Mouse (Mus musculus) midbrain, embryonic 15.5 days (tissue): Measurements from ENCODE around the gene Ptpn18. TPM values are rescaled to one million over a fixed set of nuclear protein-coding genes. Genes with fewer than 3 reads are reported as not detected.

Experiments
- ATAC-seq: fragments of 200-750 bp; cut with Nextera tagmentation; replicated peaks from 2 replicates; pipeline ENCODE4 v1.8.0; 2017; ENCODE audit warnings: moderate TSS enrichment
- H3K27ac ChIP-seq: fragments of 300-500 bp; sonication (generic); 2 replicates; pipeline ENCODE4 v1.5.1; 2015; ENCODE audit warnings: mild to moderate bottlenecking, inconsistent platforms
- H3K27me3 ChIP-seq: fragments of 300-500 bp; sonication (generic); replicated peaks from 2 replicates; pipeline ENCODE4 v1.6.1; 2015; ENCODE audit warnings: inconsistent platforms
- H3K36me3 ChIP-seq: fragments of 300-500 bp; sonication (generic); replicated peaks from 2 replicates; pipeline ENCODE4 v1.6.1; 2015; ENCODE audit warnings: inconsistent platforms
- H3K4me1 ChIP-seq: fragments of 300-500 bp; sonication (generic); 2 replicates; pipeline ENCODE4 v1.6.1; 2015; ENCODE audit warnings: inconsistent platforms
- H3K4me2 ChIP-seq: fragments of 300-500 bp; sonication (generic); 2 replicates; pipeline ENCODE4 v1.6.1; 2015; ENCODE audit warnings: inconsistent platforms, mild to moderate bottlenecking, moderate library complexity
- H3K4me3 ChIP-seq: fragments of 300-500 bp; sonication (generic); 2 replicates; pipeline ENCODE4 v1.5.1; 2015; ENCODE audit warnings: mild to moderate bottlenecking, inconsistent platforms
- H3K9ac ChIP-seq: fragments of 300-500 bp; sonication (generic); 2 replicates; pipeline ENCODE4 v1.6.1; 2015; ENCODE audit warnings: mild to moderate bottlenecking, inconsistent platforms
- H3K9me3 ChIP-seq: fragments of 300-500 bp; sonication (generic); 2 replicates; pipeline ENCODE4 v1.6.1; 2016; ENCODE audit warnings: inconsistent platforms
- whole genome bisulfite sequencing: fragments of 180-500 bp; shearing (Covaris S2); methylation state at CpG from one replicate; pipeline ENCODE4 v1.1.7; 2015; ENCODE audit warnings: mixed read lengths; 5-methylcytosine and 5-hydroxymethylcytosine counted together
- polyA plus RNA-seq: library from polyadenylated mRNA; unstranded; fragments of >200 nt; fragmentation: Nextera tagmentation; extraction: Ambion mirVana; gene quantifications from 2 replicates; pipeline ENCODE4 v1.2.1, GENCODE M21; 2015

The Ptpn18 gene
- polyA plus RNA-seq: 4.8 and 7.1 TPM in 2 replicates

GRCm38 (mm10) chr1:34459284-34460060 is at the start of gene Ptpn18:
Ptpn18 (plus strand) TSS chr1:34459762.
- Histone ChIP-seq H3K27ac (no peak within 1 kb of the TSS), H3K4me2 (peak within 1 kb of the TSS; percentile 96), H3K4me3 (peak within 1 kb of the TSS; percentile 57), H3K4me1 (peaks cover 10% of the 10 kb centered on the region), H3K9ac (peak within 1 kb of the TSS; percentile 51), H3K9me3 (no peaks in the 10 kb centered on the region), H3K36me3 (no peaks in the 10 kb centered on the region), H3K27me3 (peaks cover 32% of the 10 kb centered on the region)
- peak; percentile 96 for ATAC-seq
- under 1% methylated on average over 48 of the region's 48 CpGs for WGBS

- Histone ChIP-seq H3K4me3 (no peak overlapping the region), H3K9ac (no peak overlapping the region), H3K4me1 (peaks cover 11% of the 10 kb centered on the region), H3K4me2 (no peak overlapping the region), H3K9me3 (no peaks in the 10 kb centered on the region; the same call in 1 of the 2 replicates), H3K27ac (no peak overlapping the region), H3K27me3 (no peaks in the 10 kb centered on the region), H3K36me3 (no peaks in the 10 kb centered on the region)
- ATAC-seq: no peak
- 96% methylated on average over 2 of the region's 2 CpGs for WGBS
These were observed 31.1 kb upstream of the Ptpn18 start for GRCm38 (mm10) chr1:34428466-34428865.

DNA sequence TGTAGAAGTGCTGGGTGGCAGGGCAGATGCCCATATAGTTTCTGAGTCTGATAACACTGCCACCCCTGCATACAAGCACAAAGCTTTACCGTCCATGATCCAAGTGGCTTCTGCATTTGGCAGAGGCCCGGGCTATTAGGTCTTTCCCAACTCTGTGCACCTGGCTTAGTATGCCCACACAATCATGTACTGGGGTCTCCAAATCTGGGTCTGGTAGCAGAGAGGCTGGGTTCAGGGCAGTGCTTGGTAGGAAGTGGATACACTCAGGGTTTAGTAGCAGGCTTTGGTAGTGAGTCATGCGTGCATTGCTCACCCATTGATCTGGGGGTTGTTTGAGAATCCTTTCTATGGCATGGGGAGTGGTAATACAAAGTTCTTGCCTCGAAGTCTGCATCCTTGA is 30.3 kb upstream of the Ptpn18 start:
- H3K27me3 ChIP-seq: no peaks in the 10 kb centered on the region
- ATAC-seq: no peak
- H3K9ac ChIP-seq: no peak overlapping the region
- H3K4me2 ChIP-seq: no peak overlapping the region
- H3K9me3 ChIP-seq: no peaks in the 10 kb centered on the region; the same call in 1 of the 2 replicates
- peaks cover 16% of the 10 kb centered on the region for H3K4me1 ChIP-seq
- H3K4me3 ChIP-seq: no peak overlapping the region
- H3K27ac ChIP-seq: no peak overlapping the region
- 98% methylated on average over 4 of the region's 4 CpGs for WGBS
- no peaks in the 10 kb centered on the region for H3K36me3 ChIP-seq

- no peak overlapping the region for H3K27ac ChIP-seq
- no peak overlapping the region for H3K4me2 ChIP-seq
- H3K4me1 ChIP-seq: peaks cover 22% of the 10 kb centered on the region
- H3K4me3 ChIP-seq: no peak overlapping the region
- 97% methylated on average over 3 of the region's 3 CpGs for WGBS
- no peaks in the 10 kb centered on the region for H3K27me3 ChIP-seq
- no peak overlapping the region for H3K9ac ChIP-seq
- H3K36me3 ChIP-seq: no peaks in the 10 kb centered on the region
- H3K9me3 ChIP-seq: no peaks in the 10 kb centered on the region; the same call in 1 of the 2 replicates
- no peak for ATAC-seq
These were observed 28.6 kb upstream of the Ptpn18 start for GRCm38 (mm10) chr1:34430981-34431380.

- no peak overlapping the region for H3K9ac ChIP-seq
- 99% methylated on average over 9 of the region's 9 CpGs for WGBS
- H3K4me1 ChIP-seq: peaks cover 22% of the 10 kb centered on the region
- H3K4me3 ChIP-seq: no peak overlapping the region
- no peaks in the 10 kb centered on the region; the same call in 1 of the 2 replicates for H3K9me3 ChIP-seq
- H3K36me3 ChIP-seq: no peaks in the 10 kb centered on the region
- no peak for ATAC-seq
- no peaks in the 10 kb centered on the region for H3K27me3 ChIP-seq
- H3K27ac ChIP-seq: no peak overlapping the region
- no peak overlapping the region for H3K4me2 ChIP-seq
These were observed 28.1 kb upstream of the Ptpn18 start for GRCm38 (mm10) chr1:34431431-34431830.

DNA sequence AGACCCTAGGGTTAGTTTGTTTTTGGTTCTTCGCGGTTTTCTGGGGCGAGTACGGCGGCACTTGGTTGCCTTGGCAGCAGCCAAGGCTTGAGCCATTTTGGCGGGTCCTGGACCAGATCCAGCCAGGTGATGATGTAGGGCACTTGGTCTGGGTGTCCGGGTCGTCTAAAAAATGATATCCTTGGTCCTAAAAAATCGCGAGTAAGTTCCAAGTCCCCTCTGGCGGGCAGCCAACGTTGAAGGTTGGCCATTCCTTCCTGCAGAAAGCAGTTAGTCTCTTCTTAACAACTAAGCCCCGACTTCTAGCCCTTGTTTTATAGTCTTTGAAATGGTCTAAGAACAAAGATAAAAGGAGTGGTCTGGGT is 27.2 kb upstream of the Ptpn18 start:
- H3K4me2 ChIP-seq: peak overlapping the region; percentile 70
- peak overlapping the region; percentile 68 for H3K27ac ChIP-seq
- no peaks in the 10 kb centered on the region; the same call in 1 of the 2 replicates for H3K36me3 ChIP-seq
- no peaks in the 10 kb centered on the region for H3K27me3 ChIP-seq
- peaks cover 22% of the 10 kb centered on the region for H3K4me1 ChIP-seq
- WGBS: 28% methylated on average over 13 of the region's 13 CpGs
- ATAC-seq: no peak
- H3K9me3 ChIP-seq: no peaks in the 10 kb centered on the region; the same call in 1 of the 2 replicates
- H3K9ac ChIP-seq: peak overlapping the region; percentile 57; the same call in 1 of the 2 replicates
- H3K4me3 ChIP-seq: peak overlapping the region; percentile 49

- Histone ChIP-seq H3K4me1 (peaks cover 22% of the 10 kb centered on the region), H3K27me3 (no peaks in the 10 kb centered on the region), H3K9ac (peak overlapping the region; percentile 57), H3K4me2 (peak overlapping the region; percentile 70), H3K4me3 (peak overlapping the region; percentile 49), H3K27ac (peak overlapping the region; percentile 68), H3K36me3 (no peaks in the 10 kb centered on the region; the same call in 1 of the 2 replicates), H3K9me3 (no peaks in the 10 kb centered on the region; the same call in 1 of the 2 replicates)
- 7% methylated on average over 35 of the region's 35 CpGs for WGBS
- ATAC-seq: peak; percentile 7; the same call in 1 of the 2 replicates
These were observed 26.6 kb upstream of the Ptpn18 start for GRCm38 (mm10) chr1:34432776-34433481.

- Histone ChIP-seq H3K9ac (peak overlapping the region; percentile 35; the same call in 1 of the 2 replicates), H3K27ac (peak overlapping the region; percentile 91; the same call in 1 of the 2 replicates), H3K4me2 (peak overlapping the region; percentile 70), H3K36me3 (no peaks in the 10 kb centered on the region; the same call in 1 of the 2 replicates), H3K9me3 (no peaks in the 10 kb centered on the region; the same call in 1 of the 2 replicates), H3K4me1 (peaks cover 27% of the 10 kb centered on the region), H3K4me3 (peak overlapping the region; percentile 77), H3K27me3 (no peaks in the 10 kb centered on the region)
- peak; percentile 7; the same call in 1 of the 2 replicates for ATAC-seq
- 6% methylated on average over 19 of the region's 19 CpGs for WGBS
These were observed 25.6 kb upstream of the Ptpn18 start for GRCm38 (mm10) chr1:34433891-34434521.

DNA sequence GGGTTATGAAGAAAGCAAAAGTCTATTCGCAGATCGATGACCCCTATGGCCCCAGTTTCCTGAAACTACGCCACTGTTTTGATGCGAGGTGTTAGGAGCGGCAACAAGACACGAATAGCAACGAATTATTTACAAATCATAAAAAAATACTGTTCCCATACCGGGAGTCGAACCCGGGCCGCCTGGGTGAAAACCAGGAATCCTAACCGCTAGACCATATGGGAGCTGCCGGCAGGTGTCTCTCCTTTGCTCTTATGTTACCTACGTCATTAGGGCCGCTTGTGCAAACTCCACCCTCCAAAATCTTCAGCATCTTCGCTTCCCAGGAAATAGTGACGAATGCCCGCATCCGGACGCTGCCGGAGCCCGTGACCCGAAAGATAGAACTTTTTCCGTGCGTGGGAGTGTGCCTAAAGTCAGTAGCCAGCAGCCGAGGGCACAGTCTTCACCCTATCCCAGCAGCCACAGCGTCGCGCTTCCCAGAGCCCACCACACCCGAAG is 24.9 kb upstream of the Ptpn18 start:
- Histone ChIP-seq H3K4me1 (peaks cover 27% of the 10 kb centered on the region), H3K36me3 (no peaks in the 10 kb centered on the region; the same call in 1 of the 2 replicates)

GRCm38 (mm10) chr1:34435371-34436120 is 24.0 kb upstream of the Ptpn18 start:
- H3K9ac ChIP-seq: peak overlapping the region; percentile 62
- 29% methylated on average over 8 of the region's 8 CpGs for WGBS
- peaks cover 31% of the 10 kb centered on the region for H3K4me1 ChIP-seq
- no peaks in the 10 kb centered on the region for H3K9me3 ChIP-seq
- ATAC-seq: no peak
- peak overlapping the region; percentile 77 for H3K4me3 ChIP-seq
- peak overlapping the region; percentile 70 for H3K4me2 ChIP-seq
- H3K27ac ChIP-seq: peak overlapping the region; percentile 91
- no peaks in the 10 kb centered on the region; the same call in 1 of the 2 replicates for H3K36me3 ChIP-seq
- no peaks in the 10 kb centered on the region for H3K27me3 ChIP-seq

More for the DNA sequence above, 24.9 kb upstream of the Ptpn18 start:
- H3K27ac ChIP-seq: peak overlapping the region; percentile 91
- WGBS: under 1% methylated on average over 30 of the region's 30 CpGs
- no peaks in the 10 kb centered on the region; the same call in 1 of the 2 replicates for H3K9me3 ChIP-seq
- H3K27me3 ChIP-seq: no peaks in the 10 kb centered on the region
- H3K4me2 ChIP-seq: peak overlapping the region; percentile 70
- peak overlapping the region; percentile 77 for H3K4me3 ChIP-seq
- peak overlapping the region; percentile 62 for H3K9ac ChIP-seq
- ATAC-seq: peak; percentile 18

DNA sequence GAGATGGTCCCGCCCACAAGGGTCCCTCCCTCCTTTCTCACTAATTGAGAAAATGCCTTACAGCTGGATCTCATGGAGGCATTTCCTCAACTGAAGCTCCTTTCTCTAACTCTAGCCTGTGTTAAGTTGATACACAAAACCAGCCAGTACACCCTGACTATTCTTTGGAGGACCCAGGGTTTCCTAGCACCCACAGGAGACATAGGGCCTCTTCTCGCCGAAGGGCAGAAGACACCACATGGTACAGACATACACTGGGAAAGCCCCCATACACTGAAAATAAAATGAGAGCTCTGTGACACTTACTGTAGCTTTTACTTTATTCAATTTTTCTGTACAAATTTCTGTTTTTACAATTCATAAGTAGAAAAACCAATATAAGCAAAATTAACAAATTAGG is 23.2 kb upstream of the Ptpn18 start:
- Histone ChIP-seq H3K9ac (no peak overlapping the region), H3K4me1 (peaks cover 38% of the 10 kb centered on the region), H3K4me3 (no peak overlapping the region), H3K27me3 (no peaks in the 10 kb centered on the region), H3K4me2 (no peak overlapping the region), H3K27ac (no peak overlapping the region), H3K36me3 (no peaks in the 10 kb centered on the region; the same call in 1 of the 2 replicates), H3K9me3 (no peaks in the 10 kb centered on the region)
- no peak for ATAC-seq
- 90% methylated on average over 3 of the region's 3 CpGs for WGBS
